Mouse (Mus musculus): ENCODE data around the gene Tgif2.
"Not testable (repeated sequence)": the region's sequence is repeated elsewhere in the genome, so short reads cannot be mapped to it uniquely, and the experiment has no call there.

Tgif2 gene

DNA sequence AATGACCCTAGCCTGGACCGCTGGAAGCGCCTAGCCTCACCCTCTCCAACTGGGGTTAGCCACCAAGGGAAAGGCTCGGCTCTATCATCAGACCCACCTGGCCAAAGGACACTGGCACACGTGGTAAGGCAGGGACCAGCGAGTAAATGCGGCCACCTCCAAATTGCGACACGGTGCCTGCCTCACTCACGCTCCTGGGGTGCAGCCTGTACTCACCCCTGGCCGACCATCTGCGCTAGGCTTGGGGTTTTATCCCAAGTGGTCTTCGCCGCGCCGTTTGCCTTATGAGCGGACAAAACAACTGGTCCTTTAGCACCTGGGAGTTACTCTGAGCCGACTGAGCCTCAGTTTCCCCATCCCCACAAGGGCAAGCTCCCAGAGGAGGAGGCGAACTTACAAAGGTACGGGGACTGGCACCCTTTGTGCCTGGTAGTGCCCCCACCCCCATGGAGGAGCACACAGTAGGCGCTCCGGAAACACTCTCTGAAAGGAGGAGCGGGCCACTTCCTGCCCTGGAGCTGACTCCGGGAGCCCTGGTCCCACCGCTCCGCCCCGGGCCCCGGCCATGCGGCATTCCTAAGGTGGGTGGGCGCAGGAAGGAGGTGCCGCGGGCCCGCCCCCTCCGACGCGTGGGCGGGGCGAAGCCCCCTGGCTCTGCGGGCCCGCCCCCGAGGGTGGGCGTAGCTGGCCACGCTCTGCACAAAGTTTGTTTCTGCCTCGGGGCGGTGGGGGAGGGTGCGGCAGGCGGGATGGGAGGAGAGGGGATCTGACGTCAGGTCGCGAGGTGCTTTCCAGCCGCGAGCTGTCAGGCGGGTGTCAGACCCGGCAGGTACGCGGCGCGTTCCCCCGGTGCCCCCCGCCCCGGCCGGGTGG, at the start of gene Tgif2:
TSS of gene Tgif2 (plus strand) at position 689 of the 873 bp plus-strand sequence.
- peak in 1 of 2 experiments; percentile 50 for DNase-seq (ENCODE audit: low read depth in 1 of 2, low spot score in 2 of 2)

DNA sequence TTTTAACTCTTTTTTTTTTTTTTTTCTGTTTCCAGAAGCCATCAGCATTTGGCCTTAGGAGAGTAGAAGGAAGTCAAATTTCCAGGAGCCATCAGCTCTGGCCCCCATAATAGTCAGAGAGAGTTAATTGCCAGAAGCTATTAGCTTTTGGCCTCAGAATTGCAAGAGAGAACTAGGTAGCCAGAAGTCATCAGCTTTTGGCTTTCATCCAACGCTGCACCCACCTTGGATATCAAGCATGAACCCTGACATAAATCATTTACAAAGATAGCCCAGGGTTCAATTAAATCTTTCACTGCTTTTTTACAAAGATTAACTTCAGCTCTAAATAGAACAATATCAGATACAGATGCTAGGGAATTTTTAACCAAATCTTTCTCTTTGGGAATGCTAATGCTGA, 41.3 kb upstream of the Tgif2 start:
- DNase-seq (ENCODE audit: low read depth in 1 of 2, low spot score in 2 of 2): no peak

GRCm38 (mm10) chr2:156801045-156801444, 38.8 kb upstream of the Tgif2 start:
- DNase-seq (ENCODE audit: low read depth in 1 of 2, low spot score in 2 of 2): no peak

DNA sequence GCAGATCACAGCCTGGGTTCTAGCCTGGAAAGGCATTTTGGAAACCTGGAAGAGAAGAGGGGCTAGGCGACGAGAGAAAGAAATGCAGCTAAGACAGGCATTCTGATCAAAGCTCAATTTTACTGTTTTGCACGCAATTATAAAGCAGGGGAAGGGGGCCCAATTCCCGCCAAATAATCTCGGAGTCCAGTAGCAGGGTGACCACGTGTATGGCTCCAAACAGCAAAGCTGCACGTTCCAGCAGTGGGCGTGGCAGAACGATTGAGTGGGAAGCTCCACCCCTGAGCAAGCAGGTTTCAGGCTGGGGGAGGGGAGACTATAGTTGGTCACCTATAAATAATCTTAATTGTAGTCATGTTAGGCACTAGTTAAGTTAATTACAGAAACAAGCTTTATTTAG, 37.7 kb upstream of the Tgif2 start:
- not testable (repeated sequence) for DNase-seq (ENCODE audit: low read depth in 1 of 2, low spot score in 2 of 2)

DNA sequence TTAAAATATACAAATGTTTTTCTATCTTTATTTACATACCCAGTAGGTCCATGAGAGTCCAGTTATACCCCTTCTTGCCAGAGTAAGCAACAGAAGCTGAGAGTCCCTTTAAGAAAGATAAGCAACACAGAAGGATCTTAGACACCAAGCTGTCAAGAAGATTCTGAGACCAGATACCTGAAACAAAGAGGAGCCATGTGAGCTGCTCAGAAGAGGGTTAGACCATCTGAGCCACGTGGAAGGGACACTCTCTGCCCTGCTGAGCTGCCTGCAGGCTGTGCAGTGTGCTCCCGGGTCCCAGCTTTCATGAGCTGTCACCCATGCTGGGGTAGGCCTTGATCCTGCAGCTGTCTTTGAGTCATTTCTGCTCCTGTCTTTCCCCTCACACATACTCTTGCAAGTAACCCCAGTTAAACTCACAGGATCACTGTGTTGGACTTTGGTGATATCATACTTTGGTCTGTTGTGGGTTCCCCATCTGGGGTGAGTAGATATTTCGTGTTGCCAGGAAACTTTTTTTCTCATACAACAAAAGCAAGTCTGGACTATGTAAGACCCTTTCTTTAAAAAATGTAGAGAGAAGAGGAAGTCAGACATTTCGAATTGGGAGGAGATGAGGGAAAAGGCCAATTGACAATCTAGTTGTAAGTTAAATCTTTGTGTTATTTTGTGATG, 36.0 kb upstream of the Tgif2 start:
- no peak for DNase-seq (ENCODE audit: low read depth in 1 of 2, low spot score in 2 of 2)

GRCm38 (mm10) chr2:156804589-156804988, 35.2 kb upstream of the Tgif2 start:
- DNase-seq (ENCODE audit: low read depth in 1 of 2, low spot score in 2 of 2): no peak

DNA sequence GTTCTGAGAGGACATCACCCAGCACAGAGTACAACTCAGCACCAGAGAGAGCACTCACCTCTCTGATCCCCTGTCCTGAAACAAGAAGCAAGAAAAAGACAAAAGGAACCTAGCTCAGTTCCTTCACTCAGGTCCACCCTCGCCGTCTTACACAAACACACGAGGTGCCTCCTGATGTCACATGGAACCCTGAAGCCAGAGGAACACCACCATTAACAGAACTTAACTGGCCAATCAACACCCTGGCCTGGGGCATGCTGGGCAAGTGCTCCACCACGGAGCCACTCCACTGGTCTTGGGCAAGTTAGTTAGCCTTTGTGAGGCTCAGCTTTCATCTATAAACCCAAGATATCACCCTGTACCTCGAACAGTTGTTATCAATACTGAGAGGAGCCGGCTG, 32.9 kb upstream of the Tgif2 start:
- no peak for DNase-seq (ENCODE audit: low read depth in 1 of 2, low spot score in 2 of 2)

DNA sequence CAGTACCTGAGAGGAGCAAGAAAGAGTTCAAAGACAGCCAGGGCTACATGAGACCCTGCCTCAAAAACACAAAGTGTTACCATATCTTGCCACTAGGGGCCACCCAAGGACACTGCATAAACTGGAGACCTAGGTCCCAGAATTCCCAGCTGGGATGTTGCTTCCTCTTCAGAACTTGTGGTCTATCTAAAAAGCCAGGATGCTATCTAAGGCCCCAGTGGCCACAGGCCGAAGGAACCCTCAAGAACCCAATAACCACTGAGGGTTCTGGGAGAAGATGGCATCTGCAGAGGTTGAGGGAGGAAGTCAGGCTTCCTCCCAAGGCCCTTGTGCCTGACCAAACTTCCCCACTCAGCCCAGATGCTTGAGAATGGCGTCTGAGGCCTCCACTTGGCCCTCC, 30.2 kb upstream of the Tgif2 start:
- DNase-seq (ENCODE audit: low read depth in 1 of 2, low spot score in 2 of 2): peak; percentile 1 to 15

DNA sequence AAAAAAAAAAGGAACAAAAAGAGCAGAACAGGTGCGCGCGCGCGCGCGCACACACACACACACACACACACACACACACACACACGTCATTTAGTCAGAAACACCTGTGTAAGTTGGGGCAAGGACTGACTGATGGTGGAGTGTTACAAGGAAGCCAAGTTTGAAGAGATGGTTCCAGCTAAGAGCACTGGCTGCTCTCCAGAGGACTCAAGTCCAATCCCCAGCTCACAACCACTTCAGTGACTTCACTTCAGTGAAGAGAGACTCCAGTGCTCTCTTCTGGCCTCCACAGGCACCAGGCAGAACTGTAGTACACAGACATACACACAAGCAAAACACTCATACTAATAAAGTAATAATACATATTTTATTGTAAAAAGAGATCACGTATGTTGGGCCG, 29.1 kb upstream of the Tgif2 start:
- DNase-seq (ENCODE audit: low read depth in 1 of 2, low spot score in 2 of 2): no peak

GRCm38 (mm10) chr2:156811556-156811955, 28.3 kb upstream of the Tgif2 start:
- no peak for DNase-seq (ENCODE audit: low read depth in 1 of 2, low spot score in 2 of 2)

DNA sequence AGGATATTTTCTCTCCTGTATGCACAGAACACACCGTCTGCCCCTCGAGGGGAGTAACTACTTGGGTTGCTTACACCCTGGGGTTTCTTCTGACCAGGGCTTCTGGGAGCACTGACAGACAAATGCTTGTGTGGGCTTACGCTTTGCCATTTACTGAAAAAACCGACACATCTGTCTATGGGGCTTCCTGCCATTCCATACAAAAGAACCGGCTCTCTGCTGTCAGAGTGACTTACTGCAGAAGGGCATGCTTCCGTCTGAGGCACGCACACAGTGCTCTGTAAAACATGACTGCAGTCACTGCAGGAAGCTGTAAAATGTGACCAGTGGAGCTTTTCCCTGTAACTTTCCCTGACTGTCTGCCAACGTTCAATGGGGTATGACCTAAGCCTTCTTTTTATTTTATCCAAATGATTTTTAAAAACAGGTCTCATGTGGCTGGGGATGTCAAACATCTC, 25.4 kb upstream of the Tgif2 start:
- DNase-seq (ENCODE audit: low read depth in 1 of 2, low spot score in 2 of 2): no peak

DNA sequence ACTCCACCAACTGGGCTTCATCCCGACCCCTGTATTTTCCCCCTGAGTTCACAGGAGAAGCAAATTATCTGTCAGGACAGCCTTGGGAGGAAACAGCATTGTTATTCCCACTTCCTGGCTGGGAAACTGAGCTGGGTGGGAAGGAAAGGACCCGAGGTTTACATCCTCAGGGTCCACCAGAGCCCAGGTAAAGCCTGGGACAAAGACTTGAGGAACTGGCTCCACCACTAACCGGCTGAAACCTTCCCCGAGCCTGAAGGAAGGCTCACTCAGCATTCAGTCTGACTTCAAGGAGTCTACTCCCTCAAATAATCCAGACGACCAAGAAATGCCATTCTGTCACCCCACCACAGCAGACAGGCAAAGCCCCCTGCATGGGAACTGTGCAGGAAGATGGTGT, 24.9 kb upstream of the Tgif2 start:
- DNase-seq (ENCODE audit: low read depth in 1 of 2, low spot score in 2 of 2): no peak

- DNase-seq (ENCODE audit: low read depth in 1 of 2, low spot score in 2 of 2): no peak
These were observed 24.4 kb upstream of the Tgif2 start for GRCm38 (mm10) chr2:156815412-156815811.

GRCm38 (mm10) chr2:156816116-156816515, 23.7 kb upstream of the Tgif2 start:
- no peak for DNase-seq (ENCODE audit: low read depth in 1 of 2, low spot score in 2 of 2)

DNA sequence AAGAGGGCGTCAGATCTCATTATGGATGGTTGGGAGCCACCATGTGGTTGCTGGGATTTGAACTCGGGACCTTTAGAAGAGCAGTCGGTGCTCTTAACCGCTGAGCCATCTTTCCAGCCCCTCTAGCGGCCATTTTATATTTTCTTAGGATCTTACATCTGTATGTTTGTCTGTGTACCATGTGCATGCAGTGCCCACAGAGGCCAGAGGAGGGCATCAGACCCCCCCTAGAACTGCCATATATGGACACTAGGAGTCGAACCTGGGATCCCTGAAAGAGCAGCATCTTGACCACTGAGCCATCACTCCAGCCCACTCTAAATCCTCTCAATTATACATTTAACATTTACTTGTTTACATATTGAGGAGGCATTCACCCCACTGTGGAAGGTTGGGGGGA, 14.7 kb upstream of the Tgif2 start:
- not testable (repeated sequence) for DNase-seq (ENCODE audit: low read depth in 1 of 2, low spot score in 2 of 2)

DNA sequence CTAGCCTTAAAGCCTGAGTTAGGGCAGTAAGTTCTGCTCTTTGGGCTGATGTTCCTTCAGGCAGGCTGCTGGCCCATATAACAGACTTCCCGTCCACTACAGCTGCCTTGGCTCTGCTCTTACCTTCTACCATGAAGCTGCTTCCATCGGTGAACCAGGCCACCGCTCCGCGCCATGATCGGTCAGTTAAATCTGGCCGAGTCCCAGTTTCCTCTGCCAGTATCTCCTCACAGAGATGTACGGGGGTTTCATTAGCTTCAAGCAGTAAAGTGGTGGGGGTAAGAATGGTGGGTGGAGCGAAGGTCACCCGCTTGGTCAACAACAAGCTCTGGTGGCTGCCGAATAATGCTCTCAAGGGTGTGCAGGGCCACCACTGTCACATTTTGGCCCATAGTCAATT, 5.5 kb upstream of the Tgif2 start:
- no peak for DNase-seq (ENCODE audit: low read depth in 1 of 2, low spot score in 2 of 2)

GRCm38 (mm10) chr2:156838839-156839238, 968 bp upstream of the Tgif2 start:
- no peak for DNase-seq (ENCODE audit: low read depth in 1 of 2, low spot score in 2 of 2)

- DNase-seq (ENCODE audit: low read depth in 1 of 2, low spot score in 2 of 2): peak in 1 of 2 experiments; percentile 37
These were observed 657 bp downstream of the Tgif2 start for GRCm38 (mm10) chr2:156840301-156841027.

- no peak for DNase-seq (ENCODE audit: low read depth in 1 of 2, low spot score in 2 of 2)
These were observed 1.4 kb downstream of the Tgif2 start for GRCm38 (mm10) chr2:156841028-156841840.

- DNase-seq (ENCODE audit: low read depth in 1 of 2, low spot score in 2 of 2): no peak
These were observed 2.3 kb downstream of the Tgif2 start for GRCm38 (mm10) chr2:156841841-156842706.
